Mouse (Mus musculus): ENCODE data around the gene Rps27rt.

- TF ChIP-seq POLR2A (IDR thresholded peaks at IDR 0.05; ENCODE audit: borderline replicate concordance, low read depth, low read length) (no peak), CTCF (IDR thresholded peaks at IDR 0.05; ENCODE audit: low read depth, low read length) (no peak)
Observed at GRCm38 (mm10) chr9:115030581-115030980, 48.0 kb upstream of the Rps27rt start.

Data from bone marrow macrophage, adult 2 months (primary cell).